Mouse (Mus musculus) cerebellum, adult 2 months (tissue): ENCODE data around the gene Esrp2. TPM values are rescaled to one million over a fixed set of nuclear protein-coding genes. Genes with fewer than 3 reads are reported as not detected.

Experiments
- DNase-seq, 2 experiments: peaks; one replicate each; pipeline ENCODE4 v3.0.0; 2021
- H3K27ac ChIP-seq: fragments of 200-500 bp; 2 replicates; pipeline ENCODE4 v1.5.1; 2012; ENCODE audit warnings: low read length, control low read depth, inconsistent platforms; ENCODE audit not compliant: insufficient read depth
- H3K27me3 ChIP-seq: fragments of 200-500 bp; 2 replicates; pipeline ENCODE4 v1.6.1; 2012; ENCODE audit warnings: inconsistent platforms, mild to moderate bottlenecking, low read length, moderate library complexity; ENCODE audit not compliant: control insufficient read depth, insufficient read depth
- H3K4me1 ChIP-seq: fragments of 200-500 bp; 2 replicates; pipeline ENCODE4 v1.6.1; 2011; ENCODE audit warnings: low read length; ENCODE audit not compliant: control insufficient read depth, insufficient read depth
- H3K4me3 ChIP-seq: fragments of 200-500 bp; replicated peaks from 2 replicates; pipeline ENCODE3; 2011; ENCODE audit warnings: mild to moderate bottlenecking, low read depth, low read length, control low read depth; ENCODE audit not compliant: insufficient read depth
- CTCF ChIP-seq: fragments of 200-500 bp; IDR thresholded peaks from 2 replicates; pipeline ENCODE4 v1.5.1; 2011; ENCODE audit warnings: low read depth, mild to moderate bottlenecking, control low read depth, low read length, moderate library complexity, borderline replicate concordance; ENCODE audit not compliant: insufficient read depth
- POLR2A ChIP-seq: fragments of 200-500 bp; IDR thresholded peaks from 2 replicates; pipeline ENCODE4 v1.6.1; 2011; ENCODE audit warnings: low read length, control low read depth, borderline replicate concordance; ENCODE audit not compliant: insufficient read depth
- WGBS: fragments of 180-500 bp; shearing (Covaris S2); methylation state at CpG from one replicate; pipeline ENCODE4 v1.1.7; 2018; 5-methylcytosine and 5-hydroxymethylcytosine counted together
- polyA plus RNA-seq: library from polyadenylated mRNA; depleted of rRNA; stranded (reverse); fragments of >200 nt; gene quantifications from 2 replicates; pipeline ENCODE4 v1.2.3, GENCODE M21; 2012

The Esrp2 gene
- polyA plus RNA-seq, 1 experiment: 0.05 TPM

DNA sequence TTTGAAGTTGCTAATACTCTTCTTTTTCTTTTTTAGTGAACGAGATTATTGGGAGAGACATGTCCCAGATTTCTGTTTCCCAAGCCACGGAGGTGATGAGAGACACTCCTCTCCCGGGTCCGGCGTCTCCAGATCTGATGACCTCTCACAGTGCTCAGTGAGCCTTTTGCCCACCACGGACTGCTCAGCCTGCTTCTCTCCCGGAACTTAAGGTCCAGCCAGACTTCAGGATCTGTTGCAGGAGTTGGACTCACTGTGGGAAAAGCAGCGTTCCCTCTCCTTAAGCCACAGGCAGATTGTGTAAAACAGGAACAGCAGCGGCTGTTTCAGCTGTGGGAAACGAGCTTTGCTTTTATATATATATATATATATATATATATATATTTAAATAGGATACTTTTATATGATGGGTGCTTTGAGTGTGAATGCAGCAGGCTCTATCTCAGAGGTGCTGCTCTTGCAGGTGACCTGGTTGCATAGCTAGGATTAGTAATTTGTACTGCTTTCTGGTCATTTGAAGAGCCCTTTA is 8.8 kb downstream of the Esrp2 start:
- no peak for TF ChIP-seq CTCF
- TF ChIP-seq POLR2A: no peak
- H3K4me3 ChIP-seq: no peak overlapping the region
- 87% methylated on average over 10 of the region's 10 CpGs for WGBS
- H3K4me1 ChIP-seq: no peaks in the 10 kb centered on the region
- peak in 1 of 2 experiments; percentile 13 for DNase-seq
- no peaks in the 10 kb centered on the region for H3K27me3 ChIP-seq
- H3K27ac ChIP-seq: no peak overlapping the region

DNA sequence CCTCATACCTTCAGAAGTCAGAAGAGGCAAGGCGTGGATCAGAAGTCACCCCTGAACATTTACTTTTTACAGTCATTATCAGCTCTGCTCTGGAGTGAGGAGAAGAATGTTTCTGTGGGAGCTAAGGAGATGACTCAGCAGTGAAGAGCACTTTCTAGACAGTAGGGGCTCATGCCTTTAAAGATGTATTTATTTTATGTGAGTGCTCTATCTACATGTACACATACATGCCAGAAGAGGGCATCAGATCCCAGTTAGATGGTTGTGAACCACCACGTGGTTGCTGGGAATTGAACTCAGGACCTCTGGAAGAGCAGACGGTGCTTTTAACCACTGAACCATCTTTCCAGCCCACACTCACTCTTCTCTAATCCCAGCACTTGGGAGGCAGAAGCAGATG is 9.7 kb downstream of the Esrp2 start:
- no peaks in the 10 kb centered on the region for H3K4me1 ChIP-seq
- no peaks in the 10 kb centered on the region for H3K27me3 ChIP-seq
- no peak for DNase-seq
- no peak overlapping the region for H3K4me3 ChIP-seq
- WGBS: 81% methylated on average over 3 of the region's 3 CpGs
- TF ChIP-seq CTCF (no peak), POLR2A (no peak)
- H3K27ac ChIP-seq: no peak overlapping the region

DNA sequence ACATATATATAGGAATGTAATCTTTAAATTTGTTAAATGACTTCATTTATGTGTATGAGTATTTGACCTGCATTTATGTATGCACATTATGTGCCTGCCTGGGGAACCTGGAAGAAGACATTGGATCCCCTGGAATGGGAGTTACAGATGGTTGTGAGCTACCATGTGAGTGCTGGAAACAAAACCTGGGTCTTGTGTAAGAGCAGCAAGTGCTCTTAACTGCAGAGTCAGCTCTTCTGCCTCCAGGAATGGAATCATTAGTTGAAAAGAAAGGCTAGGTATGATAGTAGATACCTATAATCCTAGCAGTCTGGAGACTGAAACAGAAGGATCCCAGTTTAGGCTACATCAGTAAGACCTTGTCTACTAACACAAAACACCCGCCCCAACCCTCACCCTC is 10.7 kb downstream of the Esrp2 start:
- 100% methylated on average over 1 of the region's 1 CpGs for WGBS
- Histone ChIP-seq H3K4me1 (no peaks in the 10 kb centered on the region), H3K27ac (no peak overlapping the region), H3K27me3 (no peaks in the 10 kb centered on the region), H3K4me3 (no peak overlapping the region)
- no peak for TF ChIP-seq POLR2A
- TF ChIP-seq CTCF: no peak
- DNase-seq: no peak

DNA sequence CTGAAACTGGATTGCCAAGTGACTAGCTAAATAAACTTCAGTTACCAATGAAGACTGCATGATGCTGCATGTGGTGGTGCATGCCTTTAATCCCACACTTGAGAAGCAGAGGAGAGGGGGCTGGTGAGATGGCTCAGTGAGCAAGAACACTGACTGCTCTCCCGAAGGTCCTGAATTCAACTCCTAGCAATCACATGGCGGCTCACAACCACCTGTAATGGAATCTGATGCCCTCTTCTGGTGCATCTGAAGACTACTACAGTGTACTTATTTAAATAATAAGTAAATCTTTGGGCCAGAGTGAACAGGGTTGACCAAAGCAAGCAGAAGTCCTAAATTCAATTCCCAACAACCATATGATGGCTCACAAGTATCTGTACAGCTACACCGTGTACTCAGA is 13.3 kb downstream of the Esrp2 start:
- no peaks in the 10 kb centered on the region for H3K27me3 ChIP-seq
- H3K4me3 ChIP-seq: no peak overlapping the region
- no peak overlapping the region for H3K27ac ChIP-seq
- WGBS: 80% methylated on average over 3 of the region's 3 CpGs
- no peak for DNase-seq
- no peaks in the 10 kb centered on the region for H3K4me1 ChIP-seq
- TF ChIP-seq CTCF (no peak), POLR2A (no peak)

DNA sequence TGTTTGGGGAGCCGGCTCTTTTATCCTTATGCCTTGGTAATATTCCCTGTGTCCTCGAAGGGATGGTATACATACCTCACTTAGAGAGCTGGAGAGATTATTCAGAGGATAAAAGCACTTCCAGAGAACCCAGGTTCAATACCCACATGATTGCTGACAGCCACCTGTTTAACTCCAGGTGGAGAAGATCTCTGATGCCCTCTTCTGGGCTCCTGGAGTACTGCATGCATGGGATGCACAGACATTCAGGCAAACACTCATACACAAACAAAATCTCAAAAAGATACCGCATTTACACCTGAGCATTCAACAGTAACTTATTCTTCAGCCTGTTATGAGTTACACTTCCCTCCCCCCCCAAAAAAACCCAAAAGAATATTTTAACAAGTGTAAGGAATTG is 20.9 kb downstream of the Esrp2 start:
- H3K27ac ChIP-seq: no peak overlapping the region
- TF ChIP-seq POLR2A (no peak), CTCF (peak; percentile 35; the same call in 1 of the 2 replicates)
- no peak for DNase-seq
- WGBS: 94% methylated on average over 3 of the region's 3 CpGs
- H3K4me3 ChIP-seq: no peak overlapping the region
- H3K4me1 ChIP-seq: no peaks in the 10 kb centered on the region
- no peaks in the 10 kb centered on the region for H3K27me3 ChIP-seq

DNA sequence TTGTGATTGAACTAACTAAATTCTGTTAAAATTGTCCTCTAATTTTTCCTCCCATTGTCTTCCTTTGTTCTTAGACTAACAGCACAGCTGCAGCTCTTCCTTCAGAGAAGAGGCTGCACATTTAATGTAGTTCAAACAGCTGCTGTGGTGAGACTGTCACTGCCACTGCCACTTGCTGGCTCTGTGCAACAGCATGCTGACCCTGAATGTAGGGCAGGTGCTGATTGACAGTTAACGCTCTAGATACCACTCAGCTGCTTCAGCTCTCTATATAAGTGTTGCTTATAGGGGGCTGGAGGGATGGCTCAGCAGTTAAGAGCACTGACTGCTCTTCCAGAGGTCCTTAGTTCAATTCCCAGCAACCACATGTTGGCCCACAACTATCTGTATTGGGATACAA is 24.3 kb downstream of the Esrp2 start:
- no peaks in the 10 kb centered on the region for H3K4me1 ChIP-seq
- 95% methylated on average over 1 of the region's 1 CpGs for WGBS
- no peak overlapping the region for H3K4me3 ChIP-seq
- TF ChIP-seq CTCF (no peak), POLR2A (no peak)
- H3K27ac ChIP-seq: no peak overlapping the region
- no peak for DNase-seq
- H3K27me3 ChIP-seq: no peaks in the 10 kb centered on the region

DNA sequence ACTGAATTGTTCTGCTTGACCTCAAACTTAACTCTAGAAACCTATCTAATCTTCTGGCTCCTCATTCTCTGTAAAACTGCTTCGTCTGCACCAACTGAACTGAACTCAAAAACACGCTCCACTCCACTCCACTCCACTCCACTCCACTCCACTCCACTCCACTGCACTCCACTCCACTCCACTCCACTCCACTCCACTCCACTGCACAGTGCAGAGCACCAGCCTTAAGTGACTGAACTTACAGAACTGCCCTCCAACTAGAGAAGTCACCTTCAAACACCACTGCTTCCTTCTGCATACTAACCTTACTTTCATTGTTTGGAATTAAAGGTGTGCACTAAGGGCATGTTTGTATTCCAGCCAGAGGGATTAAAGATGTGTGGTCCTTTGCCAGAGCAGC is 24.7 kb downstream of the Esrp2 start:
- TF ChIP-seq POLR2A (no peak), CTCF (no peak)
- Histone ChIP-seq H3K27me3 (no peaks in the 10 kb centered on the region), H3K4me3 (no peak overlapping the region), H3K27ac (no peak overlapping the region), H3K4me1 (no peaks in the 10 kb centered on the region)
- 95% methylated on average over 2 of the region's 2 CpGs for WGBS
- no peak for DNase-seq

DNA sequence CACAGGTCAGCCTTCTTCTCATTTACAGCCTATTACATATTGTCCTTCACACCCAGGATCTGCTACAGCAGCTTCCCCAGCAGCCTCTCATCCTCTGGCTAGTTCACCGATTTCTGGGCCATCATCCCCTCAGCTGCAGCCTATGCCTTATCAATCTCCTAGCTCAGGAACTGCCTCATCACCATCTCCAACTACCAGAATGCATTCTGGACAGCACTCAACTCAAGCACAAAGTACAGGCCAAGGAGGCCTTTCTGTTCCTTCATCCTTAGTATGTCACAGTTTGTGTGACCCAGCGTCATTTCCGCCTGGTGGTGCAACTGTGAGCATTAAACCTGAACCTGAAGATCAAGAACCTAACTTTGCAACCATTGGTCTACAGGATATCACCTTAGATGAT is 28.0 kb downstream of the Esrp2 start:
- Histone ChIP-seq H3K4me3 (no peak overlapping the region), H3K27me3 (no peaks in the 10 kb centered on the region), H3K27ac (no peak overlapping the region), H3K4me1 (no peaks in the 10 kb centered on the region)
- DNase-seq: no peak
- TF ChIP-seq POLR2A (no peak), CTCF (no peak)
- 95% methylated on average over 3 of the region's 3 CpGs for WGBS

DNA sequence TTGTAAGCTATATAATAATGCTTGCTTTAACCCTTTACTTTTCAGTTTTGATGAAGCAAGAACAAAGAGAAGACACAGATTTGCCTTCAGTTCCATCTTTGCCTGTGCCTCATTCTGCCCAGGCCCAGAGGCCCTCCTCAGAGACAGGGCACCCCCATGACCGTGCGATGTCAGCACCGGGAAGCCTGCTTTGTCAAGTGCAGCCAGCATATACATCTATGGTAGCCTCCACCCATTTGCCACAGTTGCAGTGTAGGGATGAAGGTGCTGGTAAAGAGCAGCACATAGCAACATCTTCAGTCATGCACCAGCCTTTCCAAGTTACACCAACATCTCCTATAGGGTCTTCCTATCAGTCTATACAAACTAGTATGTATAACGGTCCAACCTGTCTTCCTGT is 28.7 kb downstream of the Esrp2 start:
- Histone ChIP-seq H3K27ac (no peak overlapping the region), H3K27me3 (no peaks in the 10 kb centered on the region), H3K4me3 (no peak overlapping the region), H3K4me1 (no peaks in the 10 kb centered on the region)
- DNase-seq: no peak
- WGBS: over 99% methylated on average over 4 of the region's 4 CpGs
- TF ChIP-seq POLR2A (no peak), CTCF (no peak)
